Mouse (Mus musculus): ENCODE results near the gene Stat1.
A peak's percentile ranks its signal among the peaks of the same experiment; 100 is the strongest.

The Stat1 gene

DNA sequence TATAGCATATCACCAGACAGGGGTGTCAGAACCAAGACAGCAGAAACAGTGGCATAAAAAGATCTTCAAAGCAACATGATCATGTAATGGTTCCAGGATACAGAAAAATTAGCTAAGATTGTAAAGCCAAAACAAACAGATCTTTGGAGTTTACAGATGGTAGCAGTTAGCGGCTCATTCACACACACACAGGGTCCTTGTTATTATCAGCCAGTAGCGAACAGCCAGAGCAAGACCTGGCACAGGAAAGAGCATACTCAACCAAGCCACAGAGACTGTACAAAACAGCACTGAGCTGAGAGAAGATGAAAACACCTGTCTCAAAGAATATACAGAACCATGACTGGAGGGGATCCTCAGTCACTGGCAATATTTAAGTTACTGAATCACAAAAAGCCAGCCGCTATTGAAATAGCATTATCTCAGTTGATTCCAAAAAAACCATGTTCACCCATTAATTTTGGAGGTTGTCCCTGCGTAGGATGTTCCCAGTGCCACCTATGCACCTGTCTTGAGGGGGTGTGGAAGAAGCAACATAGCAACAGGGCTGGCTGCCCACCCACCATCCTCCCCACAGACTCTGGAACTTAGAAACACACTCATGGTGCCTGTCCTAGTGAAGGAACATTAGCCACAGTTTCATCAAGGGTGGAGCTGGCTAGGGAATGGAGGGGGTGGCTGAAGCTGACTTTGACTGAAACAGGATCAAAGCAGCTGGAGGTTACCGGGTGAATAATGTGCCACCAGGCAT is 44.6 kb downstream of the Stat1 start:
- no peak for DNase-seq (ENCODE audit: low read depth)

DNA sequence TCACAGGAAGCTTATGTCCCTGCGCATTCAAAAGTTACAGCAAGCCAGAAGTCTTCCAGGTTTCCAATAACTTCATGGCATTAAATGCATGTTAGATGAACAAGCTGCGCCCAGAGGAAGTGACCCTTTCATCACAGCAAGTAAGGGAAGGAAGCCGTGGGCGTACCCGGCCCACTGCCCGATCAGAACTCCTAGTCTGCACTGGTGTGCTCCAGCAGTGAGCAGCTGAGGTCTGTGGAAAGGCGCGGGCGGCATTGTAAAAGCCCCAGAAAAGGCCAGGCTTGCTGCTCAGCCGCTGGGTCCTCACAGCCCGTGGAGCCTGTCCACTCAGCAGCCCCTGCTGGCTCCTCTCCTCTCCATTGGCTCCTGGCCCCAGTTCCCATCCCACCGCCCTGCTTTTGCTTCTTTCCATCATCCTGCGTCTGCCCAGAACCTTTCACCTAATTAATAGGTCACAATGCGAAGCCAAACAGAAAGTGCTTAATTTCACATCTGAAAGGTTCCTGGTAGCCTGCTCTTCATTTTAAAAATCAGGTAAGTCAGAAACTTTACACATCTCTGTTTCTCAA is 47.5 kb downstream of the Stat1 start:
- no peak for DNase-seq (ENCODE audit: low read depth)

DNA sequence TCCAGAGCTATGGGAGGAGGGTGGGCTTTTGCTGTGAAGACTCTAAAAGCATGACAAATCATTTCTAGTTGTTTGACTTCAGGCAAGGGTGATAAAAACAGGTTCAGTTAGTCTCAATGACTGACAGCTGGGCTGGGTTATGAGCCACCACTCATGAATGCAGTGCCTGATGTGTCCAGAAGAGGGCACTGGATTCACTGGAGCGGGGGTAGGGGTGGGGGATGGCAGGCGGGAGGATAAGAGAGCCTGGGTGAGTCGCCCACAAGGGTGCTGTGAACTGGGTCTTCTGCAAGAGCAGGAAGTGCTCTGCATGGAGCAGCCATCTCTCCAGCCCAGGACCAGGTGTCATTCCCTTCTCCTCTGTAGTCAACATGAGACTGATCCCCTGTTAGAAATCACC is 50.8 kb downstream of the Stat1 start:
- peak; percentile 59 for DNase-seq (ENCODE audit: low read depth)

DNA sequence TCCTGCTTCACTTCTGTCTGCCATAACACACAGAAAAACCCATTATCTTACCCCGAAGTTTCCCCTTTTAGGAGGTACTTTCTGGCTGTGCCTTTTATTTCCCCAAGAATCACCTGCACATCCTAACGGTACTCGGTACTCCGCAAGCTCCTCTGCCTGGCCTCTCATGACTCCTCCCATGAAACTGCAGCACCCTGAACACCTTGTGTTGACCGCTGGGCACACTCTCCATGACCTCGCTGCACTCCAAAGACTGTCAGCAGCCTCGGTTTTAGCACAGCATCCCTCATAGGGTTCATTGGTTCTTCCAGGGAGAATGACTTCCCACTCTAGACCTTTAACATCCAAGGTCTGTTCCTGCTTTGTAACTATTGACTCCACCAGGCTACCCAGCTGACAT is 51.5 kb downstream of the Stat1 start:
- no peak for DNase-seq (ENCODE audit: low read depth)

DNA sequence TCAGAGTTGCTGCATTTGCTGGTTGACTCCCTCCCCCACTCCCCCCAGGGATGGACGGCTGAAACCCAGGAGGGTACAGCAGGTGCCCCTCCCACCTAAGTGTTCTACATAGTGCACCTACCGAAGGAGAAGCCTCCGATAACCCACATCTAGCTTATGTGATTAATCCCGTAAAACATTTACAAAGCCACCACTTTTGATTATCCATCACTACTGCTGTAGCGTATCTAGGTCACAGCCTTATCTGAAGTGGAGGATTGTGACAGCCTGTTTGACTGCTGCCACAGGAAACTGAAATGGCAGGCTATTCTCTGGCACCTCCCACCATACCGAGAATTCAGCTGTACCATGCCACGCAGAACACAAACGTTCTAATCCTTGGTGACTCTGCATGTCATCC is 52.0 kb downstream of the Stat1 start:
- no peak for DNase-seq (ENCODE audit: low read depth)

DNA sequence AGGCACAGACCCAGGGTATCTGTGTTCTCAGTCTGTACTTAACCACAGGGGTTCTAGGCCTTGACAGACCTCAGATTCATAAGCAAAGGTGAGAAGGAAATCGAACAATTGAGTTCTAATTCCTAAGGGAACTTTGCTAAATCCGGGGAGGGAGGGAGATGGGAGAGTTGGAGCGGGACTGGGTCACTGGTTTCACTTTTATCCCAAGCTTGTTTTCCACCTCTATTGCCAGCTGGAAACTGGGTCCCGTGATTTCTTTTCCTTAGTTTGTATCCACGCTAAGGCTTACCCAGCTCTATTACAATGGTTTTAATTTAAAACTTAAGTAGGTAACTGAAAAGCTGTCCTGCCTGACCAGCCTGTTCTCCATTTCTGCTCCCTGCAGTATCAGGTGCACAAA is 56.1 kb downstream of the Stat1 start:
- no peak for DNase-seq (ENCODE audit: low read depth)

DNA sequence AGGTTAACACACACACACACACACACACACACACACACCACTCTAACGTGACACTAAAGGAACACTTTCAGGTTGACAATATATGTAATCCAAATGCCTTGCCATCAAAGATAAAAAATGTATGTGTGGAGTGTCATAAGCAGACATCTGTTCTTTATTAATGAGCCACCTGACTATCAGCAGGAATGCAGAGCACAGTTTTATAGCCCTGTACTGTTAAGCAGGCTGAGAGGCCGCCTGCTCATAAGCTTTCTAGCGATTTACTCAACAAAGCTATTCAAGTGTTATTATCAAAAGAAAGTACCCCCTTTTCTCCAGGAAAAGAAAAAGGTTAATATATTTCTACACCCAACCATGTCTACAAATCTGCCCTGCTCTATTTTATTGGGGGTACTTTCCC is 56.7 kb downstream of the Stat1 start:
- DNase-seq (ENCODE audit: low read depth), result peak; percentile 36

DNA sequence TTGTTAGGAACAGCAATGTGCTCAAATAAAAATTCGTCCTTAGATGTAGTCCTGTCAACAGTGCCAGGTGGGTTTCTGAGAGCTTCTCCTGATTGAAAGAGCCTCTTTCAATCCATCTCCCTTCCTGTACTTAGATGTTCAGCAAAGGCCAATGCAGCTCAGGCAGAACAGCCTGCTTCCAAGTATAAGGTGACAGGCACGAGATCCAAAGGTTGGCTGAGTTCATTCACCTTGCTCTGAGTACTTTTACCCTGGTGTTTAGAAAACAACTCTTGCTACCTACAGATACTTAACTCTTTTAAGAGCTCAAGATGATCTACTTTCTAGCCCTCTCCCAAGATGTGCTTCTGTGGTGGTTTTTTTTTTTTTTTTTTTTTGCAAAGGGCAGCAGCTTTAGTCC is 57.8 kb downstream of the Stat1 start:
- DNase-seq (ENCODE audit: low read depth), result no peak

DNA sequence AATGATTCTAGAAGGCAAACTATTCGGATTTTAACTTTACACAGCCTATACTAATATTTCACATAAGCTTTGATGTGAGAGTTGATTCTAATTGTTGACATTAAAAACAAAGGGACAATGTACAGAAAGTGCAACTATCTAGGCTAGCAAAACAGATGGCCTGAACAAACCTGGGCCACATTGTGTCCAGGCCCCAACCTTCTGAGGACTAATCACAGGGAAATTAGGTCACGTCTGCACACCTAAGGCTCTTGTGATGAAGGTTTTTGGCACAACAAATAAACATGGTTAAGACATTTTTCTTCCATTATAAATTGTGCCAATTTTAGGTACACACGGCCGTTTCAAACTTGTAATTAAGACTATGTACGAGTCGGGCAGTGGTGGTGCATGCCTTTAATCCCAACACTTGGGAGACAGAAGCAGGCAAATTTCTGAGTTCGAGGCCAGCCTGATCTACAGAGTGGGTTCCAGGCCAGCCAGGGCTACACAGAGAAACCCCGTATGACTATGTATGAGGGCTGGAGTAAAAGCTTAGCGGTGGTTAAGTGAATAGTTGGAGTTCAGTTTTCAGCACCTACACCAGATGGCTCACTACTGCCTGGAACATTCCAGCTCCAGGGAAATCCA is 60.8 kb downstream of the Stat1 start:
- no peak for DNase-seq (ENCODE audit: low read depth)

DNA sequence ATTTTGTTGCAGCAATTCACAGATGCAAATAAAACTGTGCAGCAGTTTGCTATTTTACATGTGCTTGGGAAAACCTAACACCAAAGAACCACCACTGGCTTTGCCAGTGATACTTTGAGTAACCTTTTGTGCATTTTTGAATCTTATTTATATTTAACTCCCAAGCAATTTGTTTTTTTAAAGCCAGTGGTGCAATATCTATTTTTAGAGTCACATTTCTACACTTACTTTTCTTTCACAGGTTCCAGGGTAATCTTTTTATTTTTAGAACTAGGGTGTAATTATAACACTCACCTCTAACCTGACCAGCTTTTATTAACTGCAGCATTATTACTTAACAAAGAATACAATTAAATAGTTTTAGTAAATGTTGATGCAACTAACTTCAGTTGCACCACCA is 62.8 kb downstream of the Stat1 start:
- DNase-seq (ENCODE audit: low read depth), result no peak

DNA sequence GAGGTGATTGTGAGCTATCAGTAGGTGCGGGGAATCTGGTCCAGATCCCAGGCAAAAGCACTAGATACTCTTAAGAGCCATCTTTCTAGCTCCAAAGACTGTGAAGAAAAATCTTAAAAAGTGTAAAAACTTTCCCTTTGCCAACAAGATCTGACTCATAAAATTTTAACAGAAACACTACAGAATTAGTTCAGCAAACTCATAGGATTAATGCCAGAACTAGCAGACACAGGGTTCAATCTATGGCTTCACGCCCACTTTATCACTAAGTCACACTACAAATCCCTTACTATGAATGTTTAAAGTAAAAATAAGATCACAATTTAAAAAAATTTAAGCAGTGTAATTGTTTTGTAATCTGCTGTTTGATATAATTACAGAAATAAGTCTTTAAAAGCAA is 63.8 kb downstream of the Stat1 start:
- DNase-seq (ENCODE audit: low read depth), result peak; percentile 53
